Comparison of ENCODE assay signal across 14 mouse cellular contexts in the genomic region with DNA sequence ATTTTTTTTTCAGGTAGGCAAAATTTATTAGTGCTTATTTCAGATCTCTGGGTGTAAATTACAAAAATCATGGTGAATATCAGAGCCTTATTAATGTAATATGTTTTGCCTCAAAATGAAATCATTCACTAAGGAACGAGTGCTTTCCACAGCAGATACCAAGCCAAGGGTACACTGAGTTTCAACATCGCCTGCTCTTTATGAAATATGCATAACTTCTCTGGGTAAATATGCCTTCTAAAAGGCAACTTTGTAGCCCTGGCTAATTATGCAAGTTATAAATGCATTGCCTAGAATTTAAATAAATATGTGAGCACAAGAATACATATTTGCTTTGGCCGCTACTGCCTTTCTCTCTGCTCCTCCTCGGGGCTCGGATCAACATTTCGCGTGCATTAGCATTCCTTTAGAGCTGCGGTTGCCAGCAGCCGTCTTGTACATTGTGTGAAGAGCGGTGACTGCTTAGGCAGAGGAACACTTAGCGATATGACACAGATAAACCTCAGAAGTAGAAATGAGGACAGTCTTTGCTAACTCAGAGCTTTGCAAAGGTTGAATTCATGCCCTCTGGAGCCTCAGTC.
A peak's percentile ranks its signal among the peaks of the same experiment; 100 is the strongest.
DNase-seq lines count a peak whose midpoint lies in the region; ATAC-seq and TF ChIP-seq lines count a peak whose summit lies in the region.
"Had no signal": no experiment of that assay in that cellular context is flagged by ENCODE, and none has a peak within 500 bp of the region (broad histone marks: within the 10 kb centered on the region; RNA-seq: fewer than 3 reads in every experiment).

No protein-coding gene starts in this region.

- 40% methylated on average over 11 of the region's 11 CpGs for WGBS in embryonic facial prominence, embryonic 14.5 days
- WGBS in embryonic facial prominence, embryonic 10.5 days, result 68% methylated on average over 11 of the region's 11 CpGs
- WGBS in hindbrain, embryonic 15.5 days, result 32% methylated on average over 11 of the region's 11 CpGs
- WGBS in hindbrain, embryonic 11.5 days, result 51% methylated on average over 11 of the region's 11 CpGs
- whole genome bisulfite sequencing in midbrain, postnatal 0 days, result 14% methylated on average over 11 of the region's 11 CpGs

- no peak overlapping the region for H3K4me2 ChIP-seq in embryonic facial prominence, embryonic 14.5 days (ENCODE audit: low read depth, low read length)
- no peak overlapping the region for H3K4me2 ChIP-seq in hindbrain, embryonic 15.5 days
- H3K4me2 ChIP-seq in hindbrain, embryonic 11.5 days (replicated peaks; ENCODE audit: low read depth, low read length), result no peak overlapping the region
- 0 out of 2 replicates have a peak overlapping the region, but pooled peaks have one; percentile 4 for H3K4me2 ChIP-seq in midbrain, postnatal 0 days (ENCODE audit: low read depth, low read length, poor library complexity, severe bottlenecking)
- H3K4me2 ChIP-seq: liver, embryonic 13.5 days had no signal

- H3K9me3 ChIP-seq in embryonic facial prominence, embryonic 14.5 days (ENCODE audit: control insufficient read depth, low read length), result no peaks in the 10 kb centered on the region
- H3K9me3 ChIP-seq in embryonic facial prominence, embryonic 10.5 days, result no peaks in the 10 kb centered on the region
- no peaks in the 10 kb centered on the region for H3K9me3 ChIP-seq in hindbrain, embryonic 15.5 days
- H3K9me3 ChIP-seq in hindbrain, embryonic 11.5 days (ENCODE audit: control insufficient read depth, low read length), result no peaks in the 10 kb centered on the region
- H3K9me3 ChIP-seq in midbrain, postnatal 0 days (ENCODE audit: low read length), result no peaks in the 10 kb centered on the region
- H3K9me3 ChIP-seq: liver, embryonic 13.5 days had no signal

- no peak overlapping the region for H3K27ac ChIP-seq in embryonic facial prominence, embryonic 14.5 days (replicated peaks; ENCODE audit: low read depth, low read length)
- H3K27ac ChIP-seq in embryonic facial prominence, embryonic 10.5 days (replicated peaks), result no peak overlapping the region
- H3K27ac ChIP-seq in hindbrain, embryonic 15.5 days (replicated peaks), result peak overlapping the region; percentile 12
- no peak overlapping the region for H3K27ac ChIP-seq in hindbrain, embryonic 11.5 days (ENCODE audit: low read depth, low read length)
- H3K27ac ChIP-seq in midbrain, postnatal 0 days (ENCODE audit: low read depth, low read length), result no peak overlapping the region
- H3K27ac ChIP-seq: left cerebral cortex, adult 2 months; liver, embryonic 13.5 days had no signal

- no peaks in the 10 kb centered on the region for H3K36me3 ChIP-seq in embryonic facial prominence, embryonic 14.5 days (ENCODE audit: control insufficient read depth, insufficient read depth, low read length)
- no peaks in the 10 kb centered on the region for H3K36me3 ChIP-seq in embryonic facial prominence, embryonic 10.5 days (replicated peaks)
- no peaks in the 10 kb centered on the region for H3K36me3 ChIP-seq in hindbrain, embryonic 15.5 days
- no peaks in the 10 kb centered on the region for H3K36me3 ChIP-seq in hindbrain, embryonic 11.5 days (ENCODE audit: control insufficient read depth, insufficient read depth, low read length)
- H3K36me3 ChIP-seq in midbrain, postnatal 0 days (ENCODE audit: insufficient read depth, low read length), result no peaks in the 10 kb centered on the region
- H3K36me3 ChIP-seq: liver, embryonic 13.5 days had no signal

- peaks cover 7% of the 10 kb centered on the region; the same call in 1 of the 2 replicates for H3K4me1 ChIP-seq in embryonic facial prominence, embryonic 14.5 days (ENCODE audit: control insufficient read depth, insufficient read depth, low read length)
- H3K4me1 ChIP-seq in embryonic facial prominence, embryonic 10.5 days, result peaks cover 12% of the 10 kb centered on the region
- H3K4me1 ChIP-seq in hindbrain, embryonic 15.5 days (replicated peaks), result 0 out of 2 replicates have a peak, but pooled peaks cover 5% of the 10 kb centered on the region
- H3K4me1 ChIP-seq in hindbrain, embryonic 11.5 days (replicated peaks; ENCODE audit: control insufficient read depth, insufficient read depth, low read length), result no peaks in the 10 kb centered on the region
- H3K4me1 ChIP-seq in midbrain, postnatal 0 days (ENCODE audit: insufficient read depth, low read length), result no peaks in the 10 kb centered on the region
- H3K4me1 ChIP-seq: liver, embryonic 13.5 days had no signal

- H3K4me3 ChIP-seq in embryonic facial prominence, embryonic 14.5 days (ENCODE audit: low read depth, low read length), result no peak overlapping the region
- no peak overlapping the region for H3K4me3 ChIP-seq in embryonic facial prominence, embryonic 10.5 days
- H3K4me3 ChIP-seq in hindbrain, embryonic 15.5 days, result no peak overlapping the region
- H3K4me3 ChIP-seq in hindbrain, embryonic 11.5 days (ENCODE audit: low read depth, low read length), result no peak overlapping the region
- H3K4me3 ChIP-seq in midbrain, postnatal 0 days (ENCODE audit: low read depth, low read length), result no peak overlapping the region
- H3K4me3 ChIP-seq: left cerebral cortex, adult 2 months; liver, embryonic 13.5 days had no signal

- peak; percentile 78 for DNase-seq in embryonic facial prominence, embryonic 14.5 days (ENCODE audit: low spot score)
- DNase-seq in embryonic facial prominence, embryonic 10.5 days (ENCODE audit: low spot score), result no peak
- no peak for DNase-seq in hindbrain, embryonic 11.5 days (ENCODE audit: low spot score)
- peak; percentile 45 to 57 for DNase-seq in right cerebral cortex, postnatal 10 days (ENCODE audit: low spot score in 2 of 2)
- DNase-seq in right cerebral cortex, postnatal 25 days, result no peak
- no peak for DNase-seq in midbrain, postnatal 0 days (ENCODE audit: low spot score)
- DNase-seq in spleen, postnatal 4 days (ENCODE audit: low spot score in 2 of 2), result no peak
- DNase-seq: adrenal gland, postnatal 36 days; cerebellum, adult 18-20 months; heart, adult 11 months; kidney, postnatal 25 days; liver, embryonic 13.5 days had no signal

- ATAC-seq in embryonic facial prominence, embryonic 14.5 days (ENCODE audit: low read depth), result 0 out of 2 replicates have a peak, but pooled peaks have one; percentile 26
- ATAC-seq in hindbrain, embryonic 15.5 days (ENCODE audit: low FRiP score, low read depth), result no peak
- no peak for ATAC-seq in hindbrain, embryonic 11.5 days (ENCODE audit: low FRiP score)
- ATAC-seq in midbrain, postnatal 0 days (ENCODE audit: low FRiP score), result no peak

- H3K27me3 ChIP-seq in embryonic facial prominence, embryonic 14.5 days (replicated peaks; ENCODE audit: control insufficient read depth, insufficient read depth, low read length), result no peaks in the 10 kb centered on the region
- H3K27me3 ChIP-seq in embryonic facial prominence, embryonic 10.5 days (replicated peaks; ENCODE audit: low read depth, poor library complexity, severe bottlenecking), result peaks cover 51% of the 10 kb centered on the region
- no peaks in the 10 kb centered on the region for H3K27me3 ChIP-seq in hindbrain, embryonic 15.5 days
- H3K27me3 ChIP-seq in hindbrain, embryonic 11.5 days (ENCODE audit: control insufficient read depth, insufficient read depth, low read length), result no peaks in the 10 kb centered on the region
- H3K27me3 ChIP-seq in midbrain, postnatal 0 days (ENCODE audit: insufficient read depth, low read length), result no peaks in the 10 kb centered on the region
- H3K27me3 ChIP-seq: liver, embryonic 13.5 days had no signal

- H3K9ac ChIP-seq in embryonic facial prominence, embryonic 14.5 days (ENCODE audit: low read depth, low read length), result no peak overlapping the region
- no peak overlapping the region for H3K9ac ChIP-seq in hindbrain, embryonic 15.5 days
- no peak overlapping the region for H3K9ac ChIP-seq in hindbrain, embryonic 11.5 days (ENCODE audit: low read depth, low read length)
- H3K9ac ChIP-seq in midbrain, postnatal 0 days (replicated peaks; ENCODE audit: low read length, poor library complexity, severe bottlenecking), result no peak overlapping the region
- H3K9ac ChIP-seq: liver, embryonic 13.5 days had no signal

- TF ChIP-seq CTCF in midbrain, postnatal 0 days (IDR thresholded peaks at IDR 0.05), result no peak

Comparison
In these comparisons a context has a peak if more than half of its experiments do, and no peak if none do; other contexts are left out.
1. DNase-seq: peak in embryonic facial prominence, embryonic 14.5 days (single experiment) and right cerebral cortex, postnatal 10 days (2 of 2); none in embryonic facial prominence, embryonic 10.5 days (single experiment), hindbrain, embryonic 11.5 days (single experiment), right cerebral cortex, postnatal 25 days (single experiment), midbrain, postnatal 0 days (single experiment) and spleen, postnatal 4 days (0 of 2).